Mouse (Mus musculus) midbrain, postnatal 0 days (tissue): ENCODE measurements at regions not wholly inside any gene's neighbourhood (a gene's known extent, or its start where the extent isn't known, plus 50 kb on each side); places are given as distances from the start of the nearest gene placed in this dataset.

Source experiments
- ATAC-seq: fragments of 200-750 bp; cut with Nextera tagmentation; 2 replicates; pipeline ENCODE4 v1.8.0; 2017; ENCODE audit warnings: moderate number of reproducible peaks, mild to moderate bottlenecking, moderate TSS enrichment, moderate library complexity; ENCODE audit not compliant: low FRiP score
- DNase-seq: peaks from one replicate; pipeline ENCODE4 v3.0.0-alpha.2; 2015; ENCODE audit warnings: low spot score
- H3K27ac ChIP-seq: fragments of 300-500 bp; sonication (generic); 2 replicates; pipeline ENCODE4 v1.5.1; 2014; ENCODE audit warnings: low read depth, mild to moderate bottlenecking, low read length, mixed read lengths
- H3K27me3 ChIP-seq: fragments of 300-500 bp; sonication (generic); 2 replicates; pipeline ENCODE4 v1.6.1; 2014; ENCODE audit warnings: low read length, control low read depth, mixed read lengths; ENCODE audit not compliant: insufficient read depth
- H3K36me3 ChIP-seq: fragments of 300-500 bp; sonication (generic); 2 replicates; pipeline ENCODE4 v1.6.1; 2014; ENCODE audit warnings: low read length, control low read depth, mixed read lengths; ENCODE audit not compliant: insufficient read depth
- H3K4me1 ChIP-seq: fragments of 300-500 bp; sonication (generic); 2 replicates; pipeline ENCODE4 v1.6.1; 2014; ENCODE audit warnings: mild to moderate bottlenecking, control low read depth, antibody characterized with exemption, low read length, mixed read lengths; ENCODE audit not compliant: insufficient read depth
- H3K4me2 ChIP-seq: fragments of 300-500 bp; sonication (generic); 2 replicates; pipeline ENCODE4 v1.6.1; 2014; ENCODE audit warnings: low read depth, mild to moderate bottlenecking, low read length, mixed read lengths; ENCODE audit not compliant: poor library complexity, severe bottlenecking
- H3K4me3 ChIP-seq: fragments of 300-500 bp; sonication (generic); 2 replicates; pipeline ENCODE4 v1.5.1; 2014; ENCODE audit warnings: low read depth, mild to moderate bottlenecking, low read length, moderate library complexity
- H3K9ac ChIP-seq: fragments of 300-500 bp; sonication (generic); replicated peaks from 2 replicates; pipeline ENCODE4 v1.6.1; 2014; ENCODE audit warnings: mild to moderate bottlenecking, low read length, moderate library complexity, mixed read lengths; ENCODE audit not compliant: poor library complexity, severe bottlenecking
- H3K9me3 ChIP-seq: fragments of 300-500 bp; sonication (generic); 2 replicates; pipeline ENCODE4 v1.6.1; 2016; ENCODE audit warnings: low read length, control low read depth
- CTCF ChIP-seq: IDR thresholded peaks from 2 replicates; pipeline ENCODE4 v1.5.1; 2016; ENCODE audit warnings: antibody characterized with exemption, mild to moderate bottlenecking
- WGBS: fragments of 180-500 bp; shearing (Covaris S2); extraction: QIAGEN DNeasy Blood & Tissue Kit; methylation state at CpG from one replicate; pipeline ENCODE4 v1.1.7; 2014; 5-methylcytosine and 5-hydroxymethylcytosine counted together

DNA sequence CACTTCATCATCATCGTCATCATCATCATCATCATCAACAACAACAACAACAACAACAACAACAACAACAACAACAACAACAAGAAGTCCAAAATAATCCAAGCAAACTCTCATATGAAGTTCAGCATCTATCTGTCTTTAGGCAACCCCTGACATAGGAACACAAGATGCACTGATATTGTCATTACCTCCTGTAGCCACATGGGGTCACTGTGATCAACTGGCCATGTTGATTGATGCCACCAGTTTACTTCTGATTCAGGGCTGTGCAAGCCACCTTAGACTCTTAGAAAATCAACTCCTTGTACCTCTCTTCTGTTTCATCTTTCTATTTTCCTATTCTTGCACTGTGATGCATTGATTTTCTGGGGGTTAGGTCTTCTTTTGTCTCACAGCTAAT is 115.0 kb downstream of the Gm21750 start:
- ATAC-seq (no peak), DNase-seq (peak; percentile 72)
- Histone ChIP-seq H3K36me3 (no peaks in the 10 kb centered on the region), H3K27ac (no peak overlapping the region), H3K4me3 (no peak overlapping the region), H3K9me3 (no peaks in the 10 kb centered on the region), H3K9ac (no peak overlapping the region), H3K4me1 (no peaks in the 10 kb centered on the region), H3K27me3 (no peaks in the 10 kb centered on the region), H3K4me2 (no peak overlapping the region)
- 0% methylated on average over 1 of the region's 1 CpGs for WGBS
- TF ChIP-seq CTCF = peak; percentile 90

DNA sequence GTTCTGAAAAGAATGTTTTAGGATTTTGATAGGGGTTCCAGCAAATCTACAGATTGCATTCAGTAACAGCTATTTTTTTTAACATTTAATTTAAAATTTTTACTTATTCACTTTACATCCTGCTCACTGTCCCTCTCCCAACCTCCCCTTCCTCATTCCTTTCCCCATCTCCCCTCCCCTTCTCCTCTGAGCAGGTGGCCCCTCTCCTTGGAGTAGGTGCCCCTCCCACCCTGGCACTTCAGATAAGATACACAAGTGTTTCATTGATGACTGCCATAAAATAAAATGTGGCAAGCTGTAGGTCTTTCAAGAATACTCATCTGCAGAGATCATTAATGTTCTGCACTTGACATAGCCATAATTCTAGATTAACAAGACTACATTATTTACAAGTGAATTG is 146.1 kb downstream of the Gm21750 start:
- Histone ChIP-seq H3K9me3 (no peaks in the 10 kb centered on the region), H3K27ac (no peak overlapping the region), H3K4me1 (no peaks in the 10 kb centered on the region), H3K36me3 (no peaks in the 10 kb centered on the region), H3K27me3 (no peaks in the 10 kb centered on the region), H3K4me3 (no peak overlapping the region), H3K4me2 (no peak overlapping the region), H3K9ac (no peak overlapping the region)
- TF ChIP-seq CTCF = no peak
- ATAC-seq = no peak
- DNase-seq = no peak

DNA sequence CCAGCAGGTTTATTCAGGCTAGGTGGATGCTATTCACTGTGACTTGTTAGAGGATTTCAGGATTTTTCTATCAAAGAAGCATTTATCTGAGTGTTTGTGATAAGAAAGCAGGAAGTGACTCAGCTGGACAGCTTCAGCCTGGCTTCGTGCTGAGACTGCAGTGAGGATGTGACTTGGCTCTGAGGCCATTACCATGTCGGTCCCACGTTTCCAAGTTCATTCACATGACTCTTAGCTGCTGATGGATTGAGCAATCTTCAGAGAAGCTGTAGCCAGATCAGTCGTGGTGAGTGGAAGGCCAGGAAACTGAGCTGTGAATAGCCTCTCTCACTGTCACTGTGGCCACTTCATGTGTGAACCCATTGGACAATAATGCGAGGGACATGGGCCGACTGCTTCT is 177.9 kb downstream of the Gm21750 start:
- Histone ChIP-seq H3K4me1 (no peaks in the 10 kb centered on the region), H3K36me3 (no peaks in the 10 kb centered on the region), H3K27ac (no peak overlapping the region), H3K4me3 (no peak overlapping the region), H3K27me3 (no peaks in the 10 kb centered on the region), H3K9ac (no peak overlapping the region), H3K9me3 (no peaks in the 10 kb centered on the region), H3K4me2 (no peak overlapping the region)
- no peak for ATAC-seq
- 84% methylated on average over 6 of the region's 6 CpGs for WGBS
- DNase-seq = no peak
- no peak for TF ChIP-seq CTCF

DNA sequence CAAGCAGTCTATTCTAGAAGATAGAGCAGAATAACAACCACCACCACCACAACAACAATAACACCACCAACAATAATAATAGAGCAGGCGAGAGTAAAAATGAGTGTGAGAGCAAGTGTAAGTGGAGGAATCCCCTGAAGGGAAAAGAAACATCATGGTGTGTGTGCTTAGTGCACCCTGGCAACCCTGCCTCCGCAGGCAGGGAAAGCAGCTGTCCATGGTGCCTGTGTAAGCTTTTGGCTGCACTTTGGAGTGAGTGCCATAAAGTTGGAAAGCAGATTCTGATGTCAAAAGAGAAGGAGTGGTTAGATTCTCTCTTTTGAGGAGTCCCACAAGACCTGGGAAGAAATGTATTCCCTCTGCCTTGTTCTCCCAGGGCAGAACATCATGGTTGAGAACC is 200.8 kb downstream of the Gm21750 start:
- TF ChIP-seq CTCF = no peak
- H3K4me1 ChIP-seq = no peaks in the 10 kb centered on the region
- no peaks in the 10 kb centered on the region for H3K36me3 ChIP-seq
- ATAC-seq (no peak), DNase-seq (no peak)
- no peak overlapping the region for H3K27ac ChIP-seq
- H3K9me3 ChIP-seq = no peaks in the 10 kb centered on the region
- no peak overlapping the region for H3K4me2 ChIP-seq
- no peaks in the 10 kb centered on the region for H3K27me3 ChIP-seq
- WGBS = 39% methylated on average over 2 of the region's 2 CpGs
- no peak overlapping the region for H3K9ac ChIP-seq
- no peak overlapping the region for H3K4me3 ChIP-seq

DNA sequence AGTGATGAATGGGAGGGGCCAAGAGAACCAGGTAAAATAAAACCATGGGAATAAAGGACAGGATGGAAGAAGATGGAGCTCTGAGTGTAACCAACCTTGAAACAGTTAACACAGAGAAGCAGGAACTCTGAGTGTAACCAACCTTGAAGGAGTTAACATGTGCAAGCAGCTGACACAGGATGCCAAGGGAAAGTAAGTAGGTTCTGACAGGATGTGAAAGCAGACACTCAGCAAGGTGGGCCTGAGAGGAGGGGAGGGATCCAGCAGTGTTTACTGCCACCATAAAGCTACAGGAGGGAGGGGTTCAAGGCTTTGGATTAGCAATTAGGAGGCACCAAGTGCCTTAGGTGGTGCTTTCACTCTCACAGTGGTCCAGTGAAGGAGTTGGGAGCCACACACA is 213.3 kb downstream of the Gm21750 start:
- no peak overlapping the region for H3K27ac ChIP-seq
- no peaks in the 10 kb centered on the region for H3K36me3 ChIP-seq
- no peaks in the 10 kb centered on the region for H3K27me3 ChIP-seq
- TF ChIP-seq CTCF = no peak
- ATAC-seq = no peak
- H3K4me1 ChIP-seq = no peaks in the 10 kb centered on the region
- no peak for DNase-seq
- H3K4me3 ChIP-seq = no peak overlapping the region
- H3K9ac ChIP-seq = no peak overlapping the region
- no peaks in the 10 kb centered on the region for H3K9me3 ChIP-seq
- H3K4me2 ChIP-seq = no peak overlapping the region

DNA sequence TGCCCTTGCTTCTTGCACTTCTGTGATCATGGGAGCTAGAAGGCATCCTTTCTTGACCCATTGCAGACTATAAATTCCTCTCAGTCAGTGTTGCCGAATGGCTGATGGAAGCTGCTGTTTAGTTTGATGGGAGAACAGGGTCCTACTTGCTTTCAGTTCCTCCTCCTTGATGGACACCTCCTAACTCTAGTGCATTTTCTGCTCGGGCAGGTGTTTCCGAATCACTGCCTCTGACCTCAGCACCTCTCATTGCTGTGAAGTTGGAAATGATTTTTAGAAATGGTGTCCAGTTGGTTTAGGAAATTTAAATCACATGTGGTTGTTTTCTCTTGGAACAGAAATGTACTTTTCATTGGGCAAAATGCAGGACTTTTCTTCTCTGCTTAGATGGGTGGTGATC is 214.9 kb downstream of the Gm21750 start:
- Histone ChIP-seq H3K9ac (no peak overlapping the region), H3K4me2 (no peak overlapping the region), H3K27me3 (no peaks in the 10 kb centered on the region), H3K4me1 (no peaks in the 10 kb centered on the region), H3K9me3 (no peaks in the 10 kb centered on the region), H3K4me3 (no peak overlapping the region), H3K27ac (no peak overlapping the region), H3K36me3 (no peaks in the 10 kb centered on the region)
- no peak for TF ChIP-seq CTCF
- WGBS = 92% methylated on average over 3 of the region's 3 CpGs
- ATAC-seq (no peak), DNase-seq (no peak)

DNA sequence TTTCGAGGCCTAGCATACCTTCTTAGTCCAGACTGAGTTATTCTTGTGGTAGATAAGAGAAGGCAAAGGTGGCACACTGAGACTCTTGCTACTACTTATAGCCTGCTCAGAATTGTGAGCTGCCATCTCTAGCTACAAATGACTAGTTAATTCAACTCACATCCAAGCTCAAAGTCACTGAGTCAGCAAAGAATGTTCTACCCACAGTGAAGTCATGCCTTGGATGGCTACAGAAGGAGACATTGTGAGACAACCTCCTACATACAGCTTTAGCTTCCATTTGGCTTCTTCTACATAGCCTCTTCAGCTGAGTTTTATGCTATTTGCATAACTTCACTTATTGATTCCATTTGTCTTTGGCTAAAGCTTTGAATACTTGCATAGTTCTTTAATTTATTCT is 217.2 kb downstream of the Gm21750 start:
- no peak for TF ChIP-seq CTCF
- no peak for ATAC-seq
- no peaks in the 10 kb centered on the region for H3K27me3 ChIP-seq

More for the DNA sequence above, 217.2 kb downstream of the Gm21750 start:
- Histone ChIP-seq H3K4me1 (no peaks in the 10 kb centered on the region), H3K36me3 (no peaks in the 10 kb centered on the region), H3K4me2 (no peak overlapping the region), H3K4me3 (no peak overlapping the region), H3K9ac (no peak overlapping the region), H3K27ac (no peak overlapping the region), H3K9me3 (no peaks in the 10 kb centered on the region)
- 95% methylated on average over 1 of the region's 1 CpGs for WGBS
- no peak for DNase-seq
